Mouse (Mus musculus) heart, adult 2 months (tissue): Measurements from ENCODE around the gene Gtf3c4. TPM values are rescaled to one million over a fixed set of nuclear protein-coding genes. Genes with fewer than 3 reads are reported as not detected.

Experiments
- DNase-seq, 2 experiments: peaks; one replicate each; pipeline ENCODE4 v3.0.0; 2021
- H3K27ac ChIP-seq: fragments of 200-600 bp; 2 replicates; pipeline ENCODE4 v1.8.1; 2022
- H3K27me3 ChIP-seq: fragments of 200-500 bp; 2 replicates; pipeline ENCODE4 v1.6.1; 2012; ENCODE audit warnings: mild to moderate bottlenecking, low read length, inconsistent platforms, mixed read lengths; ENCODE audit not compliant: control insufficient read depth, insufficient read depth
- H3K36me3 ChIP-seq: fragments of 200-500 bp; 2 replicates; pipeline ENCODE4 v1.6.1; 2012; ENCODE audit warnings: low read length, inconsistent platforms; ENCODE audit not compliant: control insufficient read depth, insufficient read depth
- H3K4me1 ChIP-seq: fragments of 200-500 bp; 2 replicates; pipeline ENCODE4 v1.6.1; 2011; ENCODE audit warnings: low read length; ENCODE audit not compliant: control insufficient read depth, insufficient read depth
- H3K4me3 ChIP-seq: fragments of 200-600 bp; 2 replicates; pipeline ENCODE4 v1.8.1; 2022
- H3K79me2 ChIP-seq: fragments of 200-500 bp; replicated peaks from 2 replicates; pipeline ENCODE4 v1.6.1; 2012; ENCODE audit warnings: mild to moderate bottlenecking, inconsistent platforms, low read length, moderate library complexity, mixed read lengths; ENCODE audit not compliant: control insufficient read depth, insufficient read depth
- H3K9ac ChIP-seq: fragments of 200-500 bp; 2 replicates; pipeline ENCODE4 v1.6.1; 2012; ENCODE audit warnings: low read depth, mild to moderate bottlenecking, control low read depth, inconsistent platforms, low read length, mixed read lengths
- CTCF ChIP-seq: fragments of 200-600 bp; IDR thresholded peaks from 2 replicates; pipeline ENCODE4 v1.8.1; 2022; ENCODE audit warnings: antibody characterized with exemption, mild to moderate bottlenecking, moderate library complexity
- EP300 ChIP-seq: fragments of 200-500 bp; IDR thresholded peaks from 2 replicates; pipeline ENCODE4 v1.6.1; 2011; ENCODE audit warnings: low read depth, low read length, control low read depth; ENCODE audit not compliant: insufficient read depth
- POLR2A ChIP-seq: fragments of 200-500 bp; IDR thresholded peaks from 2 replicates; pipeline ENCODE4 v1.6.1; 2011; ENCODE audit warnings: mild to moderate bottlenecking, low read depth, low read length, control low read depth; ENCODE audit not compliant: insufficient read depth
- WGBS: fragments of 180-500 bp; shearing (Covaris S2); methylation state at CpG from one replicate; pipeline ENCODE4 v1.1.7; 2018; 5-methylcytosine and 5-hydroxymethylcytosine counted together
- intact Hi-C: fragments of 180-260 bp; cut with DNase I; formaldehyde crosslinking; loops from one replicate; pipeline ENCODE4 v1.15.1; 2025
- polyA plus RNA-seq: library from polyadenylated mRNA; depleted of rRNA; stranded (reverse); fragments of >200 nt; gene quantifications from 2 replicates; pipeline ENCODE4 v1.2.3, GENCODE M21; 2012
- total RNA-seq, 2 experiments: library from RNA; stranded (reverse); gene quantifications; 2 replicates each; pipeline ENCODE4 v1.2.3; 2021

Gtf3c4 gene
- total and polyA plus RNA-seq, 3 experiments: 4.5 to 18.4 (median 16.7) TPM

DNA sequence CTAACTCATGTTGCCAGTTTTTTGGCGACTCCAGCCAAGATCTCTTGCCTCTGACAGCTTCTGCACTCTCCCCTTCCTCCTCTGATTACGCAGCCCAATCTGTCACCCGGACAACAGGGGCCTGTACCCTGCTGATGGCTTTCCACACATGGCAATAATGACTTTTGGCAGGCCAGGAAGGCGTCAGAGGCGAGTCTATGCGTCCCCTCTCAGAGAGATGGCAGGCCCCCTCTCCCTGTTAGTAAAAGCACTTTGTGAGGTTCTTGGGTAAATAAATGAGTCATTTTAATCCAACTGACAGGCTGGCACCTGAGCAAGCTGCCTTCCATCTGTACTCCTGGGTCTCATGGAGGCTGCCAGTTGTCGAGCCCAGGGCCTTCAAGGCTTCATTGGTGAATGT is 27.3 kb upstream of the Gtf3c4 start:
- Histone ChIP-seq H3K27me3 (no peaks in the 10 kb centered on the region), H3K4me1 (no peaks in the 10 kb centered on the region), H3K27ac (no peak overlapping the region), H3K9ac (no peak overlapping the region), H3K36me3 (no peaks in the 10 kb centered on the region), H3K79me2 (no peaks in the 10 kb centered on the region), H3K4me3 (no peak overlapping the region)
- intact Hi-C loops: loop anchor here (5.0 kb wide), 1 partner anchor 110 kb away; no protein-coding TSS in a partner anchor
- 78% methylated on average over 7 of the region's 7 CpGs for WGBS
- DNase-seq: no peak
- TF ChIP-seq EP300 (no peak), POLR2A (no peak), CTCF (no peak)

DNA sequence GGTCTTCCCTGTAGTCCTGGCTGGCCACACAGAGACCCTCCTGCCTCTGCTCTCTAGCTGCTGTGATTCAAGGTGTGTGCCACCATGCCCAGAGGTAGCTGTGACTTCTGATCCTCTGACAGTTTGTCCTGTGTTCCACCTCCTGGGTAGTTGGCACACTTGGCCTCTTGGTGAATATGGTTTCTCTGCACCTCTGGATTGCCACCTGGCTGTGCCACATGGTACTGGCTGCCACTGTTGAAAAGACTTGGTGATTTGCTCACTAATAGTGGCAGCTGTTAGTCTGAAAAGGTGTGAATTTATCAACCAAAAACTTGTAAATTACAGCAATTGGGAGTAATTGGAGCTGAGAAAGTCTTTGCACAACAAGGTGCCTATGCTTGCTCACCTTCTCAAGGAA is 23.7 kb upstream of the Gtf3c4 start:
- TF ChIP-seq EP300 (no peak), CTCF (peak; percentile 30), POLR2A (no peak)
- intact Hi-C loops: no loop called here
- Histone ChIP-seq H3K79me2 (no peaks in the 10 kb centered on the region), H3K4me1 (no peaks in the 10 kb centered on the region), H3K27ac (no peak overlapping the region), H3K9ac (no peak overlapping the region), H3K27me3 (no peaks in the 10 kb centered on the region), H3K36me3 (no peaks in the 10 kb centered on the region), H3K4me3 (no peak overlapping the region)
- DNase-seq: no peak

DNA sequence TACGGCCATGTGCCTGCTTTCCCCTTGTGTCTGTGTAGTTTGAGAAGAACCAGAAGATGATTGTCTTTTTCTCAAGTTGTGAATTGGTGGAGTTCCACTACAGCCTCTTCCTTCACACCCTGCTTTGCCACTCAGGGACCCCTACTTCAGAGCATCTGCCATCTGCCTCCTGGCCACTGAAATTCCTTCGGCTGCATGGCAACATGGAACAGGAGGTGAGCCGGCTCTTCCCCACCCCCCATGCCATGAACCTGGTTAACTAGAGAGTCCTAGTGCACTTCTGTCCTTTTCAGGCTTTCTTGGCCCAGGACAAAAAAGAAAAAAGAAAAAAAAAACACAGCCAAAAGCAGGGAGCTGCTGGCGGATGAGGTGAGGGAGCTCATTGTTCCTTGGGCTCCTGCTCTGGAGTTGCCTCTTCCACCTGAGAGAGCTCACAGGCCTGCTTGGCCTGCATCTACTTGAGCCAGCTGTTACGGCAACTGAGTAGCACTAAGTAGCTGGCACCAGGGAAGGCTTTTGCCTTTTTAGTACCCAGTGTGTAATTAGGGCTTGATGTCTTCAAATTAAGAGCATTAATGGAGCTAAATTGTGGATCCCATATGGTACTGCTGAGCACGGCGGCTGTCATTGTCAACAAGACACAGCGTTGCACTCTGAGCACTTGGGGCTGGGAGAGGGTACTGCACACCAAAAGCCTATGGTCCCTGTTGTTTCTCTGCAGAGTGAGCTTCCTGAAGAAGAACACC is 20.7 kb upstream of the Gtf3c4 start:
- intact Hi-C loops: no loop called here
- no peak for DNase-seq
- no peak overlapping the region for H3K27ac ChIP-seq
- over 99% methylated on average over 8 of the region's 8 CpGs for WGBS
- H3K36me3 ChIP-seq: no peaks in the 10 kb centered on the region
- no peak overlapping the region for H3K9ac ChIP-seq
- TF ChIP-seq POLR2A (no peak), EP300 (no peak), CTCF (no peak)
- no peaks in the 10 kb centered on the region for H3K27me3 ChIP-seq
- no peaks in the 10 kb centered on the region for H3K4me1 ChIP-seq
- H3K79me2 ChIP-seq: no peaks in the 10 kb centered on the region
- H3K4me3 ChIP-seq: no peak overlapping the region

DNA sequence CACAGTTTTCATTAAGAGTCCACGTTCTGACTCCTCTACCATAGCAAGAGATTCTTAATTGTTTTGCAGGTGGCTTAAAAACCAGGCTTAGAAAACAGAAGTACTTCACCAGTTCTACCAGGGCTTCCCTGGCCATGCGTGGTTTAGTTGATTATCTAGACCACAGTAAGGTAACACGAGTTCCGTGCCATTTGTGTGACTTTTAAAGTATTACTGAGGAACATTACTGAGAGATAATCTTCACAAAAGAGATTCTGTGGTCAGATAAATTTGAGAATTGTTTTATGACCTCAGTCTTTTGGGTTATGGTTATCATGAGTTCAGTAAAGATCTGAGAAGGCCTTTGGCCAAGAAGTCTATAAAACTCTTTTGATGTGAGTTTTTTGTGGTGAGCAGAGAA is 19.1 kb upstream of the Gtf3c4 start:
- Histone ChIP-seq H3K79me2 (no peaks in the 10 kb centered on the region), H3K4me1 (no peaks in the 10 kb centered on the region), H3K27ac (no peak overlapping the region), H3K27me3 (no peaks in the 10 kb centered on the region), H3K36me3 (no peaks in the 10 kb centered on the region), H3K4me3 (no peak overlapping the region), H3K9ac (no peak overlapping the region)
- 95% methylated on average over 4 of the region's 4 CpGs for WGBS
- no peak for DNase-seq
- intact Hi-C loops: no loop called here
- TF ChIP-seq POLR2A (no peak), EP300 (no peak), CTCF (no peak)

- Histone ChIP-seq H3K27ac (no peak overlapping the region), H3K4me1 (no peaks in the 10 kb centered on the region), H3K27me3 (no peaks in the 10 kb centered on the region), H3K4me3 (no peak overlapping the region), H3K79me2 (no peaks in the 10 kb centered on the region), H3K9ac (no peak overlapping the region), H3K36me3 (no peaks in the 10 kb centered on the region)
- intact Hi-C loops: no loop called here
- TF ChIP-seq CTCF: peak; percentile 38
- TF ChIP-seq POLR2A: no peak
- 79% methylated on average over 2 of the region's 2 CpGs for WGBS
- DNase-seq: no peak
Observed at GRCm38 (mm10) chr2:28855773-28856172, 15.6 kb upstream of the Gtf3c4 start.

GRCm38 (mm10) chr2:28852594-28852993 is 12.4 kb upstream of the Gtf3c4 start:
- Histone ChIP-seq H3K4me1 (no peaks in the 10 kb centered on the region), H3K27me3 (no peaks in the 10 kb centered on the region), H3K27ac (no peak overlapping the region), H3K79me2 (no peaks in the 10 kb centered on the region), H3K36me3 (no peaks in the 10 kb centered on the region), H3K4me3 (no peak overlapping the region), H3K9ac (no peak overlapping the region)
- no peak for DNase-seq
- intact Hi-C loops: no loop called here
- TF ChIP-seq CTCF: no peak
- TF ChIP-seq POLR2A: no peak
- no peak for TF ChIP-seq EP300
- WGBS: 89% methylated on average over 3 of the region's 3 CpGs
